Mouse (Mus musculus) left cerebral cortex, postnatal 4 days (tissue): ENCODE measurements around the gene Shisa9. TPM values are rescaled to one million over a fixed set of nuclear protein-coding genes. Genes with fewer than 3 reads are reported as not detected.
A peak's percentile ranks its signal among the peaks of the same experiment; 100 is the strongest.

Experiments used
- DNase-seq: peaks from one replicate; pipeline ENCODE4 v3.0.0-alpha.2; 2022
- intact Hi-C: fragments of 180-260 bp; cut with DNase I; formaldehyde crosslinking; loops from one replicate; pipeline ENCODE4 v1.15.1; 2025
- total RNA-seq, 2 experiments: library from RNA; stranded (reverse); gene quantifications; 2 replicates each; pipeline ENCODE4 v1.2.3; 2021

The Shisa9 gene
- total RNA-seq, 2 experiments from 2014 or later: 56.0 to 57.3 TPM

DNA sequence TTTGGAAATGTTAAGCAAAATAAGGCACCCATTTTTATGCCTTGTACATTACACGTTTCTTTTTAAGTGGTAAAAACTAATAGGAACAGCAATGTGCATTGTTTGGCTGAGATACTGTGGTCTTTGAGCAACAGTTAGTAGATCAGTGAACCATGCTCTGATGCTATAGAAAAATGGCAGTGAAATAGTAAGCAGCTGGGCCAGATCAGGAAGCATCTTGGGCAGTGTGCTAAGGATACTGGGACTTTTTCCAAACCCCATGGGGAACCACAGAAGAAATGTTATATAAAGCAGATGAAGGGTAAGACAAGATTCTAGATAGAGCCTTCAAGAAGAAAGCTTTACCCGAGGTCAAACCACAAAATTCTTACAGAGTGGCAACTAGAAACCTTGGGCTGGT lies 205.8 kb downstream of the Shisa9 start:
- intact Hi-C loops: no loop called here
- DNase-seq: no peak

DNA sequence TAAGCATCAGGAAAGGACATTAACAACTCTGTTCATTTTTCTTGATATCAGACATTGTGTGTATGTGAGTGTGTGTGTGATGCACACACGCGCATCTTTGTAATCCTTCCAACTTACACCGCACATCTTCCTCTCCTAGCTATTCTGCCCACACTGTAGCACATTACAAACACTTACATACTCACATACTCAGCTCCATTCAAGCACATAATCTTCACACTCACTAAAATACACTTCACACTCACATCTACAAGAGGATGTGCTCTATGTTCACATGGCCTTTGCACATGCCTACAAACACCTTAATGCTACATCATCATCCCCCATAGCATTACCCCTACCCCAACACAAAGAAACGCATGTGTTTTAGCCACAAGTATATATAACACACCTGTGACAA lies 212.9 kb downstream of the Shisa9 start:
- DNase-seq: no peak

DNA sequence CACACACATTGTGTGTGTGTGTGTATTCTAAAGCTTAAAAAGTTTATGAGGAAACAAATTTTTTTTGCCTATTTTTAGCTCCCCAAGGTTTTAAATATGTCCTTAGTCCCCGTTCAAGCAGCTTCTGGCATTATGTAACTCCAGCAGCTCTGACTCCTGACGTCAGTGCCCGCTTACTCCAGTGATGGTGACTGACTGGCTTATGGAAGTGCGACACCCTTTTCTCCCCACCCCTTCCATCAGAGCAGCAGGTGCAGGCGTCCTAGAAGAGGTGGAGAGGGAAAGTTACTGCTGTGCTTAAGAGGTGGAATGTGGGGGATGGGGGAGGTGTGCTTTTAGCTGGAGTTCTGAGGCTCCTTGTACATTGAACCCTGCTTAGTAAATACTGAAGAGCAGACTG lies 213.7 kb downstream of the Shisa9 start:
- intact Hi-C loops: no loop called here
- no peak for DNase-seq

More for the DNA sequence above, 212.9 kb downstream of the Shisa9 start:
- intact Hi-C loops: no loop called here

DNA sequence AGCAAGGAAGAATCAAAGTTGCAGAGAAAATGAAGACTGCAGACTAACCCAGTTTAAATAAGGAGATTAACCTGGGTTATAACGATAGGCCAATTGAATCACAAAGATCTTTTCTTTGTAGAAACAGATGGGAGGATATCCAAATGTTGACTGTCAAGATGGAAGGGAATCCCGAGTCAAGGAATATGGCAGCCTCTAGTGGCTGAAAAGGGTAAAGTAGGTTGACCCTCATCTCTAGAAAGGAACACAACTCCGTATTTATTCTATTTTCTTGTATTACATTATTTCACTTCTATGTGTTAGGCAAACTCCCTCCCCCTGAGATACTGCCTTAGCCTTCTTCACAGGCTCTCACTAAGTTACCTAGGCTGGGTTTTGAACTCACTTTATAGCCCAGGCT lies 217.3 kb downstream of the Shisa9 start:
- intact Hi-C loops: loop anchor here (10.0 kb wide), 1 partner anchor 216 kb away; the partner anchor contains the start of gene Shisa9
- peak; percentile 13 for DNase-seq

DNA sequence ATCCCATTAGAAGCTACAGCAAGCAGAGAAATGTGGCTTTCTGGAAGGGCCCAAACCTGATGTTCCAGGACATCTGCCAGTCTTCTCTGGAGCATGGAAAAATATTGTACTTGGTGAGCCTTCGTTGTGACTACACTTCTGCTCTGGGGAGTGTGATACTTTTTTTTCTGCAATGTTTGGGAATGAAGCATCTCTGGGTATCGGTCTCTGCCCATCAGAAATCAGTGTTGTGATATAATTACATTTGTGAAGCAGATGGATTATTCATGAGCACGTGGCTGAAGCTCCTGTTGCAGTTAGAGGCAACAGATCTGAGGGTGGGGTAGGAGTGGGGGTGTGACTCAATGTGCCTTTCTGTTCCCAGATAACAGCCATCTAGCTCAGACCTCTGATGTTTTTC lies 218.2 kb downstream of the Shisa9 start:
- intact Hi-C loops: loop anchor here (10.0 kb wide), 1 partner anchor 217 kb away; the partner anchor contains the start of gene Shisa9
- DNase-seq: no peak

DNA sequence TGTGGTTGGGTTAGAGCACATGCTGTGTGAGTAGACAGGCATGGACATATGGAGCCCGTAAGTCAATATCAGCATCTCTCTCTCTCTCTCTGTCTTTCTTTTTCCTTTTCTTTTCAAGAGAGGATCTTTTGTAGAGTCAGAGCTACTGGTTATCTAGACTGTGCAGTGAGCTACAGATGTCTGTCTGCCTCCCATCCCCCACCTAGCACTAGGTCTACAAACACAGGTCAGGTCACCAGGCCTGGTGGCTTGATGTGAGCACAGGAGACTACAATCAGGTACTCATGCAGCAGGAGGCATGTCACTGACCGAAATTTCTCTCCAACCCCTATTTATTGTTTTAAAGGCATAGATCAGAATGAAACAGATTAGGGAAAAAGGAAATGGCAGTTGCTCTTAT lies 219.1 kb downstream of the Shisa9 start:
- no peak for DNase-seq

DNA sequence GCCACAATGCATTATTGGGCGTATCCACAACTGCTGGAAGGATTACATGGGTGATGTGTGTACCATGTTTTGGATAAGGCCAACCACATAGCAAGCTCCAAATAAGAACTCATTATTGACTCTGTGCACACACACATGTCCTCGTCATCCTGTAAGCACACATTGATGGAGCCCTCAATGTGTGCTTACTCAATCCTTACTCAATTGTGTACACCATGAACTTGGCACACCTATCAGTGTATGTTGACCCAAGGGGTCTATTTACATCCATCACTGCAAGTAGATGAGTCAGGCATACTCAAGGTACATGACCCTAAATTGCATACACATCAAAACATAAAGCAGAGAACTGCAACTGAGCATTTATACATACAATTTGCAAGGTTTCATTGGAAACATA lies 220.5 kb downstream of the Shisa9 start:
- intact Hi-C loops: loop anchor here (10.0 kb wide), 1 partner anchor 220 kb away; the partner anchor contains the start of gene Shisa9
- no peak for DNase-seq

More for the DNA sequence above, 219.1 kb downstream of the Shisa9 start:
- intact Hi-C loops: loop anchor here (10.0 kb wide), 1 partner anchor 218 kb away; the partner anchor contains the start of gene Shisa9

DNA sequence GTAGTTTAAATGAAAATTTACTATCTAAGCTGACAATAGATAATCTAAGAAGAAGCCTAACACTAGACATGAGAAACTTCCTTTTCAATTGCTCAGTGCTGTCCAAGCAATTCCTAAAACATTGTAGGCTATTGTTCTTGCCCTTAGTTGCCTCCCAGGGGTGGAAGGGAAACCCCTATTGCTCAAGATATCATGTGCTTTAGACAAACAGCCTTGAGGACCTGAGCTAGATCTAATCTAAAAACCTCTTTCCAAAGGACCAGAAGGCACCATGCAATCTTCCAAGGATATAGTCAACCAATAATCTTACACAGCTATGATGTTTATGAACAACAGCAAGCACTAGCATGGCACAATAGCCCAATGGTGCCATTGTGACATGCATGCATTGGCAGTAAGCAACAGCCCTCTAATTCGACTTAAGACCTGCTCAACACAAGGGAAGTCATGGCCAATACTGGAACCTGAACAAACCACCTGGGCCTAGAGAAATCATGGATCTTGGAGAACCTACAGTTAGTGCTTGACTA lies 222.6 kb downstream of the Shisa9 start:
- intact Hi-C loops: loop anchor here (10.0 kb wide), 1 partner anchor 222 kb away; the partner anchor contains the start of gene Shisa9
- DNase-seq: no peak

DNA sequence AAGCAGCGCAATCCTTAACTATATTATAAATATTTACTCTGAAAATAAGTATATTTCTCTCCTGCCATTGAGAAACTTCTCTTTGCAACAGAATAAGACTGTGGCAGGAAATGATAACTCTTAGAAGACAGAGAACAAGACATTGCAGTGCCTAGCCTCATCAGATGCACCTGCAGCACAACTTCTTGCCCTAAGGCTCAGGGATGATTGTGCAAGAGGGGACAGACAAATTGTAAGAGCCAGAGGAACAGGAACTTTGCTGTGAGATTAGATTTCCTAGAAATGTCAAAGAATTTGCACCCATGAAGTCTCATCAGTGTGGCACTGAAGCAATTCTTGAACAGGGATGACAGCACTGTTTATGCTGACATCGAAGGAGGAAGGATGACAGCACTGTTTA lies 223.0 kb downstream of the Shisa9 start:
- no peak for DNase-seq
- intact Hi-C loops: loop anchor here (10.0 kb wide), 1 partner anchor 222 kb away; the partner anchor contains the start of gene Shisa9

DNA sequence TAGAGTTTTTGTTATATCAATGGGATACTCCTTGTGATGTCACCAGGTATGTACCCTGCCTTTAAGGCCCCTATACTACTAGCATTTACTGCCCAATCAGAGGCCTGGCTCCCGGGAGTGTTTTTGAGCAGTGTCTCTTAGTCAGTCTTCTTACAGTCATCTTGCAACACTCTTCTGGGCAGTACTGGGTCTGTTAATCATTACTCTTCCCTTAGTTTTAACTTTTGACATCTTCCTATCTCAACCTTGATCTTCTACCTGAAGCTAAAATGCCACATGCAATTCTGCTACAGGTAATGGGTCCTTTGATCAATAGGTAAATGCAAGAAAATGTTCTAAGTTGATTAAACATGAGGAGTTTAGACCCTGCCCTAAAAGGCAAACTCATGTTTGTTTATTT lies 225.4 kb downstream of the Shisa9 start:
- no peak for DNase-seq
- intact Hi-C loops: loop anchor here (10.0 kb wide), 1 partner anchor 225 kb away; the partner anchor contains the start of gene Shisa9

DNA sequence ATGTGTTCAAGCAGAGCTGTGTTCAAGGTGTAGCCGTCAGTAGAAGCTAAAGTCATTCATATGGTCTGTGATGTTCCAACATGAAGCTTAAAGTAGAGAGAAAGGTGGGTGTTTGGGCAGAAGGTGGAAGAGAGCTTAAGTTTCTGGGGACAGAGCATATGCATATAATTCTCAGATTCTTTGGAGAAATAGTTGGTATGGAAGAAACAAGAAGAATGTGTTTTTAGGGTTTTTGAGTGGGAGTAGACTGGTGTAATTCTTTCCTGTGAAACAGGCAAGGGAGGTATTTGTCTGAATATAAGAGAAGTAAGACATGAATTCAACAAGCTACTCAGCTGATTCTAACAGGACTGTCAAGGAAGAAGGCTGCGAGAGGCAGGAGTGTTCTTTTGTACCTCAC lies 225.9 kb downstream of the Shisa9 start:
- no peak for DNase-seq
- intact Hi-C loops: loop anchor here (10.0 kb wide), 1 partner anchor 225 kb away; the partner anchor contains the start of gene Shisa9

DNA sequence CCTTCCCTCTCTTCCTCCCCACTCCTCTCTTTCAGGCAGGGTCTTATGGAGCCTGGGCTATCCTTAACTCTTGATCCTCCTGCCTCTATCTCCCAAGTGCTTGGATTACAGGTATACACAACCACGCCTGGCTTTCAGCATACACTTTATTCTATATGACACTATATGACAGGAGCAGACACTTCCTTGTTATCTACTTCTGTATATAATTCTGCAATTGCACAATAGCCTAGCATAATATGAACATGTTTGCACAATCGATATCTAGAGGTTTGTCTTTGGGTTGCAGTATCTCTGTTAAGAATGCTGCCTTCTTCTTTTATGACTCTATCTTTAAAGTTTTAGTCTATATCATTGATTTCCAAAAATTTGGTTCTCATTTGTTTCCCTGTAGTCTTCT lies 230.1 kb downstream of the Shisa9 start:
- DNase-seq: no peak
- intact Hi-C loops: no loop called here

DNA sequence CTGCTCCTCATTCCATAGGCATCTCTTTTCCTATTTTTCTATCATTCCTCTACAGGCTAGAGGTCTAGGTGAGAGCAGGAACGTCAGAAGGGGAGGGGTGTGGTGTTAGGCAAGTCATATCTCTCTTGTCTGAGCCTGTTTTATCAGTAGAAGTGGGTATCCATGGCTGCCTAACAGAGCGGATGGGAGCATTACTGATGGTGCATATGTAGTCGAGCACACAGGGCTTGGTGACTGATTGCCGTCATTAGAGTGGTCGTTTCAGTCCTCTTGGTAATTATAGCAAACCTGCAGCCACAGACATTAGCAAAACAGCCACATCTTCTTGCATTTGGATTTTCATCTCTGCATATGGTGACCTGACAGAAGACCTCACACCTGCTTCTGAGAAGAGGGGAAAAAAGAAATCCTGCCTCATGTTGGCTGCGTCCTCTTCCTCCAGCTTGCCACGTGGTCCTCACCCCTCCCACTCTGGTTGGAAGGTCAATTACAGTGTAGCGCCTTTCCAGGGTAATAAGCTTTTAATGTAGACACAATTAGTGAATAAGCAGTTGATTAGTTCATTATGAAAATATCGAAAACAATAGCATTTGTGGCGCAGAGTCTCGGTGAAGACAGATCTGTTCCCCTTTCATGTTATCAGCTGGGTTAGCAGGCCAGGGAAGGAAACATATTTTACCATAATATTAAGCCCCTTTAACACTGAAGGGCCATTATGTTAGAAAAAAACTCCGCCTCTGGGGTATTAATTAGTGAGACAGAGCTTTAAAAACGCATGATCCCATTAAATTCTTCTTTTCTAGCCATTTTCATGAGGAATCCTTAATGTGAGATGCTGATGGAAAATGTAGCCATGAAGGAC lies 233.6 kb downstream of the Shisa9 start:
- no peak for DNase-seq
- intact Hi-C loops: no loop called here

DNA sequence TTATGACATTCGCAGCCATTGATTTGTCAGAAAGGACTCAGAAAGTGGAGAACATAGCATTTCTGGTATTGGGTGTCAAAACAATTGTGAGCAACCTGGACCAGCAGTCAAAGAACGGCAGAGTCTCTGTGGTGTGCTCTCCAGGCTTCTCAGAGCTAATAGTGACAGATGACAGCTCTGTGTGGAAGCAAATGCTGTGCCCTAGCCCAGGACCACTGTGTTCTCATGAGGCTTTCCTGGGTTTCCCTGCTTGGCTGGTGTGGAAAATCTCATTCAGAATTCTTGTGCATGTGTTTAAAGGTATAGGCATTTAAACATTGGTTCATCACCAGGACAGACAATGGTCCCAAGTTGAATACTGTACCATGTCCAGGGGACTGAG lies 234.2 kb downstream of the Shisa9 start:
- intact Hi-C loops: no loop called here
- DNase-seq: no peak

DNA sequence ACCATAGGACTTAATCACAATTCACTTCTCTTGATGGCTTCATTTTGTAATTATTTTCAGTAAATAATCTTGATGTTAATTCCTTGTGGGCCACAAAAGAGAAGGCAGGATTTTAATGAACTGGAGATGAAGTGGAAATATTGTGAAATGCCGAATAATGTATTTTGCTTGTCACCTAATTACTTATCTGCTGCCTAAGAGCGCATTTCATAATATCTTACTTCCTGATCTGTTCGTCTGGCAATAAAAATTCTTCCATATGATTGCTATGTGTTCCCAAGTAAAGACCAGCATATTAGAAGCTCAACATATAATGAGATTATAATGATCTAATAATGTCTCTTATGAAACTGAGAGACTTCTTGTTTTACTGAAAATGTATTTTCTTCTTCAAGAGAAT lies 235.9 kb downstream of the Shisa9 start:
- no peak for DNase-seq
- intact Hi-C loops: no loop called here

DNA sequence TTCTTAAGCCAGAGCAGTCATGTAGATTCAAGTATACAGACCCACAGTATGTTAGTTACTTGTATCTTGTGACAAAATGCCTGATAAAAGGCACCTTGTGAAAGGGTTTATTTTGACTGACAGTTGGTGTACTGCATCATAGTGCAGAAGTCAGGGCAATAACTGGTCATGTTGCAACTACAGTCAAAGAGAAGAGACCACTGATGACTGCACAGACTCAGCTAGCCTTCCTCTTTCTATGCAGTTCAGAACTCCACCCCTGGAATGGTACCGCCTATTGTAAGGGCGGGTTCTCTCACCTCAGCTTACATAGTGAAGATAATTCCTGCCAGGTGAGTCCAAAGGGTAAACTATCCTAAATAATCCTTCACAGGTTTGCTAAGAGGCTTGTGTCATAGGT lies 239.6 kb downstream of the Shisa9 start:
- intact Hi-C loops: no loop called here
- no peak for DNase-seq

DNA sequence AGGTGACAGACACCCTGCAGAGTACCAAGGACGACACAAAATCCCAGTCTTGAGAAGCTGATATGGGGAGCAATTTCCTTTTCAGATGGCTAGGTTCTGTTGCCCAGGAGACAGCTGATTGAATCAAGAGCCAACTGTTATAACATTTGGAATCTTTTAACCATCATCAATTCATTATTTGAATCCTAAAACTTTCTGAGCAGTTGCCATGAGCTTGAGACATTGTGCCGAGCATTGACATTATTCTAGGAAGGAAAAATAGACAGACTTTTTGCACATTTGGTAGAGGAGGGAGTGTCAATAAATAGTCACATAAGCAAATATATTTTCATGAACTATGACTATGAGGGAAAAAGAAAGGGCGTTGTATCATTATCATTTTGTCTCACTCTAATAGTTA lies 243.0 kb downstream of the Shisa9 start:
- DNase-seq: no peak
- intact Hi-C loops: no loop called here

DNA sequence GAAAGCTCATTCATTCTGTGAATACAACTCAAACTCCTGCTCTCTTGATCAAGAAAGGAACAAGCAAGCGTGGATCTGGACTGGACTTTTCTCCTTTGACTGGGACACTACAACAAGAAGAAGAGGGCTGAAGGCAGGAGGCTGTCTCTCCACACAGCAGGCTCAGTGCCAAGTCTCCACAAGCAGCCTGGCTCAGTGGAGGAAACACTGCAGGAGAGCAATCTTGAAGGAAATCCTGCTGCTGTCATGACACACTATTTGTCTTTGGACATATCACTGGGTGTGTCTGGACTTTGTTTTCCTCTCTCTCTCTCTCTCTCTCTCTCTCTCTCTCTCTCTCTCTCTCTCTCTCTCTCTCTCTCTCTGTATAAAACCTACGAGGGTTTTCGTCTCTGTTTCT lies 249.4 kb downstream of the Shisa9 start:
- DNase-seq: peak; percentile 19
- intact Hi-C loops: no loop called here

DNA sequence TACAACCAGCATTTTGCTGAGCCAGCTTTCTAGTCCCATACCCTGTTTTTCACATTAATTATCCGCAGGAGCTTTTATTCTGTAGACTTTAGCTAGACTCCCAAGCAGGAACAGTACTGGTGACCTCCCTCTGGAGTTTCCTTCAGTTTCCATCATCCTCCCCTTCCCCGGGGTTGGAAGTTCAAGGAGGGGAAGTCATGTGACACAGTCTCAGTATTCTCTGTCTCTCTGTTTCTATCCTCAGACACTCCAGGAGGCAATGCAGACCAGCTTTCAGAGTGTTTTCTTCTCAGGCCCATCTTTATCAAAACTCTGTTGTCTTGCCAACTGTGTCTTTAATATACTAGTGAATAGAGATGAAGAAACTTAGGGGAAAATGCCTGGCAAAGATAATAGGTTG lies 250.4 kb downstream of the Shisa9 start:
- intact Hi-C loops: no loop called here

DNA sequence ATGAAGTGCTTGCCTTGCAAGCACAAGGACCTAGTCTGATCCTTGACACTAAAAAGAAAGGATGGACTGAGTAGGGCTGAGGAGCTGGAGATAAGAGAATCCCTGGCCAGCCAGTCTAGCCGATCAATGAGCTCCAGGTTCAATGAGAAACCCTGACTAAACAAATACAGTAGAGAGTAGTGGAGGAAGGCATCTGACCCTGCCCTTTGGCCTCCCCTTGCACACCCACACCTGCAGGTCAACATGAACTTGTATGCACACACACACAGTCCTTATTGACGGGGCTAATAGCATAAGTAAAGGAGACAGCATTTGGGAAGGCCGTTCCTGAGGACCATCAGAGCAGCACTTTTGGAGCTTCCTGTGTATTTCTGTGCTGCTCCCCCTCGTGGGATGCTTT lies 254.7 kb downstream of the Shisa9 start:
- intact Hi-C loops: no loop called here
- DNase-seq: no peak

More for the DNA sequence above, 250.4 kb downstream of the Shisa9 start:
- DNase-seq: no peak

DNA sequence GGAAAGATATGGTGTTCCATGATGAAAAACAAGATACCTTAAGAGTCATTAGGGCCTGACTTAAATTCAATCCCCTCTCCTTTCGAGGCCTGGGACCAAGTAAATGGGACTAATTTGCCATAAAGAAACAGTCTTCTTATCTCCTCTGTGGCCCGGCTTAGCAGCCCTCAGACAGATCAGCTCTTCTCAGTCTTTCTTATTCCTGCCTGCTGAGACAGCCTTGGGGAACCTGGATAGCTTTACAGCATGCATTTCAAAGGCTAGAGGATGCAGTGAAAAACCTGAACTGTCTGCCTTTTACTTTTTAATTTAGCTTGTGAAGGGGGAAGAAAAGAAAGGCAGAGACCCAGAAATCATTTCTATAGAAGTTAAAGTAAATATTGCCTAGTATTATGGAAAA lies 275.4 kb downstream of the Shisa9 start:
- intact Hi-C loops: no loop called here
- DNase-seq: no peak

DNA sequence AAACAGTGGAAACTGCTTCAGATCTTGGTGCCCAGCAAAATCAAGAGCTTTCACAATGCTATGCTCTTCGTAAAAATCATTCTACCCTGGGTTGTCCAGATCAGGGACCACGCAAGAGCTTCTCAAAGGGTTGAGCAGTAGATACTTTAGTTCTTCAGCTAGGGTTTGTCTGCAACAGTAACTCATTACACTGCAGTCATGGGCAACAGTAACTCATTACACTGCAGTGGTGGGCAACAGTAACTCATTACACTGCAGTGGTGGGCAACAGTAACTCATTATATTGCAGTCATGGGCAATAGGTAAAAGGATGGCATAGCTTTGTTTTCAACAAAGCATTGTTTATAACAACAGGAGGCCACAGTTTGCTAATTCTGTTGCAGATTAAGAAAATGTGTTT lies 281.9 kb downstream of the Shisa9 start:
- intact Hi-C loops: no loop called here
- DNase-seq: no peak
